Mouse (Mus musculus) embryonic fibroblast, embryonic 13.5 days (primary cell): ENCODE data around the gene Dab2ip.

Experiments used
- CTCF ChIP-seq: IDR thresholded peaks from 2 replicates; pipeline ENCODE4 v1.5.1; 2011; ENCODE audit warnings: mild to moderate bottlenecking, control low read depth, low read length, moderate library complexity, borderline replicate concordance; ENCODE audit not compliant: insufficient read depth
- POLR2A ChIP-seq: IDR thresholded peaks from 2 replicates; pipeline ENCODE4 v1.6.1; 2011; ENCODE audit warnings: low read depth, mild to moderate bottlenecking, control low read depth, low read length, moderate library complexity

GRCm38 (mm10) chr2:35598819-35599218, 40.8 kb downstream of the Dab2ip start:
- TF ChIP-seq CTCF (no peak), POLR2A (no peak)
